Mouse (Mus musculus) layer of hippocampus, adult 18-20 months (tissue): ENCODE measurements around the gene Serpine2. TPM values are rescaled to one million over a fixed set of nuclear protein-coding genes. Genes with fewer than 3 reads are reported as not detected.

Source experiments
- DNase-seq, 2 experiments: peaks; one replicate each; pipeline ENCODE4 v3.0.0; 2022; ENCODE audit warnings: low spot score in 2 of 2
- total RNA-seq, 2 experiments: library from RNA; stranded (reverse); gene quantifications; 2 replicates each; pipeline ENCODE4 v1.2.3; 2021

The Serpine2 gene
- total RNA-seq, 2 experiments from 2014 or later: 130 to 138 TPM

GRCm38 (mm10) chr1:79819296-79819879, 41.6 kb downstream of the Serpine2 start:
- DNase-seq: no peak

- DNase-seq: no peak
Observed at GRCm38 (mm10) chr1:79815446-79815845, 45.5 kb downstream of the Serpine2 start.

GRCm38 (mm10) chr1:79809447-79809846, 51.5 kb downstream of the Serpine2 start:
- no peak for DNase-seq

GRCm38 (mm10) chr1:79806865-79807264, 54.1 kb downstream of the Serpine2 start:
- DNase-seq: no peak

GRCm38 (mm10) chr1:79803614-79804013, 57.4 kb downstream of the Serpine2 start:
- no peak for DNase-seq

GRCm38 (mm10) chr1:79802858-79803427, 58.0 kb downstream of the Serpine2 start:
- no peak for DNase-seq

GRCm38 (mm10) chr1:79797084-79797483, 63.9 kb downstream of the Serpine2 start:
- DNase-seq: no peak

- peak; percentile 11 to 68 for DNase-seq
Observed at GRCm38 (mm10) chr1:79786267-79786927, 74.6 kb downstream of the Serpine2 start.

GRCm38 (mm10) chr1:79782433-79782832, 78.5 kb downstream of the Serpine2 start:
- no peak for DNase-seq

GRCm38 (mm10) chr1:79778011-79778410, 83.0 kb downstream of the Serpine2 start:
- no peak for DNase-seq

GRCm38 (mm10) chr1:79775927-79776458, 85.0 kb downstream of the Serpine2 start, which contains the start of the genes Mrpl44 and Wdfy1:
TSS of gene Mrpl44 (plus strand) at chr1:79776018.
TSS of gene Wdfy1 (minus strand) at chr1:79776143.
- peak; percentile 97 to 99 for DNase-seq

GRCm38 (mm10) chr1:79774164-79774780, 86.7 kb downstream of the Serpine2 start:
- DNase-seq: no peak

- DNase-seq: no peak
Observed at GRCm38 (mm10) chr1:79768231-79768630, 92.7 kb downstream of the Serpine2 start.

GRCm38 (mm10) chr1:79764483-79764882, 96.5 kb downstream of the Serpine2 start:
- DNase-seq: no peak

- DNase-seq: no peak
Observed at GRCm38 (mm10) chr1:79764031-79764430, 96.9 kb downstream of the Serpine2 start.

- no peak for DNase-seq
Observed at GRCm38 (mm10) chr1:79762282-79763250, 98.4 kb downstream of the Serpine2 start.

GRCm38 (mm10) chr1:79761917-79762271, 99.1 kb downstream of the Serpine2 start:
- no peak for DNase-seq

GRCm38 (mm10) chr1:79761106-79761916, 99.7 kb downstream of the Serpine2 start:
- DNase-seq: peak; percentile 77 to 85

- DNase-seq: no peak
Observed at GRCm38 (mm10) chr1:79760656-79761055, 100.3 kb downstream of the Serpine2 start.
